Mouse (Mus musculus): ENCODE results near the gene Caskin1.

Caskin1 gene

DNA sequence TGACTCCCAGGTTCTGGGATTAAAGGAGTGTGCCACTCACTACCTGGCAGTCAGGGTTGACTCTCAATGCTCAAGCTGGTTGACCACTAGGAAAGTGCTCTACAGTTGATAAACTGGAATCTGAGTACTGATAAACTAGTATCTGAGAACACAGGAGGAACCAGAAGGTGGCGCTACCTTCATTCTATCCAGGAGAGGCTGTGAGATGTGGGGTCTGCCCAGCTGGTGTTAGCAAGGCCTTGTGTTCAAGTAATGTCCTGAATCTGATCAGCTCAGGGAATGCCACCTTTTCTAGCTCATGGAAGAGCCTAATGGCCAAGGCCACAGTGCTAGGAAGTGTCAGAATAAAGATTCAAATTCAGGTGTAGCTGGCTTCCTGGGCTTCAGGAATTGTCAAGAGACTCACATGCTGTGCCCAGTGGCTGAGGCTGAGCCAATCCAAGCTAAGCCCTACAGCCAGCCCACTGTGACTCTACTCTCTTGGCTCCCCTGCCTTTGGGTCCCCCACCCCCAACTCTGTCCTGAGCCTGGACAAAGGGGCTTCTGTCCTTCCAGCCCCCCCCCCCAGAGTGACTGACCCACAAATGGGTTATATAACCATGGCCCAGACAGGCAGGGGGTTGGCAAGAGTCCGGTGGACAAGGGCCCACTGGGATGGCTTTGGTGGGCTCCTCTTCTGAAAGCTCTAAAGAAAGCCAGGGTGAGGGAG is 6.4 kb downstream of the Caskin1 start:
- peak; percentile 49 for DNase-seq (ENCODE audit: low spot score)

DNA sequence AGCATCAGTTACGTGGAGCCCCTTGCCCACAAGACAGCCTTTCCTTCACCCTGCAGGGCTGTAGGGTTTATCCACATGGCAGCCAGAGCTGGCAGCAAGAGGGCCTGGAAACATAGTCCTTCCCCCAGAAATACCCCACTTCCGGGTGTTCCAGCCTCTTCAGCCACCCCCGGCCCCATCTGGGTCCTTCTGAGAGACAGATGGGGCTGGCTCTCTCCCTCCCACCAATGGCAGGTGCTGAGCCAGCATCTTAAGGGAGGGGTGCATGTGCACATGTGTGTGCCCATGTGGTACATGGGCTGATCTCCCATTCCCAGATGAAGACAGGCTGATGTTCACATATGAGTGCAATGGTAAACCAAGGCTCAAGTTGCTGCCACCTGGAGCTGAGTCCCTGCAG is 7.0 kb downstream of the Caskin1 start:
- DNase-seq (ENCODE audit: low spot score): no peak

- DNase-seq (ENCODE audit: low spot score): no peak
Measured at GRCm38 (mm10) chr17:24496026-24496425, 7.6 kb downstream of the Caskin1 start.

DNA sequence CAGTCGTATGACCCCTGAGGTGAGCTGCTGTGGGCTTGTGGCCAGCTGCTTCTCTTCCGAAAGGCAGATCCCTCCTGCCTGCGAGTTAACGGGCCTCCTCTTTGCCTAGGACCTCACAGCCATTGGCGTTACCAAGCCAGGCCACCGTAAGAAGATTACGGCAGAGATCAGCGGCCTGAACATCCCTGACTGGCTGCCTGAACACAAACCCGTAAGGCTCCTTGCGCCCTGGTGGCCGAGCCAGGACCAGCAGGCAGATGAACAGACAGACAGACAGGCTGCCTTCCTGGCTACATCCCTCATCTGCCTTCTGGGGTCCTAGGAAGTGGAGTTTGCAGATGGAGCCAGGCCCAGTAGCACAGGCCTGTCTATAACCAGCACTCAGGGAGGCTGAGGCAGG is 13.8 kb downstream of the Caskin1 start:
- DNase-seq (ENCODE audit: low spot score): no peak

- DNase-seq (ENCODE audit: low spot score): no peak
Measured at GRCm38 (mm10) chr17:24504085-24504484, 15.7 kb downstream of the Caskin1 start.

GRCm38 (mm10) chr17:24505286-24505955 is 17.0 kb downstream of the Caskin1 start:
- DNase-seq (ENCODE audit: low spot score): no peak

DNA sequence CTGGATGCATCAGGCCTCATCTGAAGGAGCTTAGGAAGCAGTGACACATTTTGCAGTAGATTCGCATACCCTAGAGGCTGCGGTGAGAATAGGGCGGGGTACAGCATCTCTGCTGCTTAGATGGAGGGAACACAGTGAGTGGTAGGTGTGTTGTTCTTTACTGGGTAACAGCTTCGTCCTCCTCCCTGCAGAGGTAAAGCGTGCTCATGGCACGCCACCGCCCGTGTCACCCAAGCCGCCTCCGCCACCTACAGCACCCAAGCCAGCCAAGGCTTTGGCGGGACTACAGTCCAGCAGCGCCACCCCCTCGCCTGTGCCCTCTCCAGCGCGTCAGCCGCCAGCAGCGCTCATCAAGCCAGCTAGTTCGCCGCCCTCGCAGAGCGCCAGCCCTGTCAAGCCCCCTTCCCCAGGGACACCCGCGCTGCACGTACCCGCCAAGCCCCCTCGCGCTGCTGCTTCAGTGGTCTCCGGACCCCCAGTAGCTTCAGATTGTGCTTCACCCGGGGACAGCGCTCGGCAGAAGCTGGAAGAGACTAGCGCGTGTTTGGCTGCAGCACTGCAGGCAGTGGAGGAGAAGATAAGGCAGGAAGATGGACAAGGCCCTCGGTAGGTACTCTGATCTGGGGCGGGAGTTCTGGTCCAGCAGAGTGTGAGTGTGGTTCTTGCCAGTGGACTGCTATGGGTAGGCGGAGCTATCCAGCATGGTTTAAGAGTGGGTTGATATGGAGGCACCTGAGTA is 18.1 kb downstream of the Caskin1 start:
- DNase-seq (ENCODE audit: low spot score): no peak

GRCm38 (mm10) chr17:24507129-24507664 is 18.8 kb downstream of the Caskin1 start:
- DNase-seq (ENCODE audit: low spot score): no peak

- DNase-seq (ENCODE audit: low spot score): no peak
Measured at GRCm38 (mm10) chr17:24507806-24508460, 19.5 kb downstream of the Caskin1 start.

GRCm38 (mm10) chr17:24513609-24514008 is 25.2 kb downstream of the Caskin1 start:
- peak; percentile 71 for DNase-seq (ENCODE audit: low spot score)

DNA sequence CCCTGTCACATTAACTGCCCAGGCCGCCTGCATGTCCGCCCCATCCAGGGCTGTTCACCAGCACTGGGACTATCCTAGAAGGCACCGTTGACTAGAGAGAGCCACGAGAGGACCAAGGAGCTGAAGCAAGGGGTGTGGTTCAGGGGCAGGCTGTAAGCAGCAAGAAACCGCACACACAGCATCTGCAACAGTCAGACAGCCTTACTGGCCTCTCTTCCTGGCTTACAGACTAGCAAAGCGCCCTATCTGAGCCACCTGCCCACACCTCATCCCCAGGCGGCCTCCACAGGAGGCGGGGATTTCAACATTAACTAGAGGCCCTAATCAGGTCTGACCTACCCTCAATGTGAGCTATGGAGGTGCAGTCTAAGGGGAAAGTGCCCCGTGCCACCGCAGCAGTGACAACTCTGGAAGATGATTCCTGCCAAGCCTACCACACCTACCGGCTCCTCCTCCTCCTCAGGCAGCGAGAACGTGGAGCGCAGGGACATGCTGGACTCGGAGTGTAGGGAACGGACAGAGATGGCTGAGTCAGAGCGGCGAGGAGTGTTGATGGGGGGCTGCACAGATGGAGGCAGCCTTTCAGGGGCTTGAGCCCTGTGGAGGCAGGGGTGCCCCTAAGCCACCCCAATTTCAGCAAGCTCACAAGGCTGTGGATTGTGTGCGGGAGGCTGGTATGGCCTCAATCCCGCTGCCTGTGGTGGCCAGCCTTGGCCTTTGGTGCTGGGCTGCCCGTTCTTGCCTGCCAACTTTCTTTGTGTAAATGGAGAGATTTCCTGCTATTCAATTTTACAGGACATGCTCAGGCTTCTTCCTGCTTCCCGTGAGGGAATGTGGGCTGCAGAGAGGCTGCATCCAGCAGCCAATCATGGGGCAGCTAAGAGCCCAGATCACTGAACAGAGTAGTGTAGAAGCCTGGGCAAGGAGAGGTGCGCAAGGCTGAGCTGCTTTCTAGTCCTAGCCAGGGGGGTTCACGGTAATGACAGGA is 26.2 kb downstream of the Caskin1 start:
- DNase-seq (ENCODE audit: low spot score): no peak

- DNase-seq (ENCODE audit: low spot score): no peak
Measured at GRCm38 (mm10) chr17:24520450-24520849, 32.0 kb downstream of the Caskin1 start.

GRCm38 (mm10) chr17:24524734-24525133 is 36.3 kb downstream of the Caskin1 start:
- peak; percentile 37 for DNase-seq (ENCODE audit: low spot score)

GRCm38 (mm10) chr17:24527315-24527714 is 38.9 kb downstream of the Caskin1 start:
- DNase-seq (ENCODE audit: low spot score): peak; percentile 69

DNA sequence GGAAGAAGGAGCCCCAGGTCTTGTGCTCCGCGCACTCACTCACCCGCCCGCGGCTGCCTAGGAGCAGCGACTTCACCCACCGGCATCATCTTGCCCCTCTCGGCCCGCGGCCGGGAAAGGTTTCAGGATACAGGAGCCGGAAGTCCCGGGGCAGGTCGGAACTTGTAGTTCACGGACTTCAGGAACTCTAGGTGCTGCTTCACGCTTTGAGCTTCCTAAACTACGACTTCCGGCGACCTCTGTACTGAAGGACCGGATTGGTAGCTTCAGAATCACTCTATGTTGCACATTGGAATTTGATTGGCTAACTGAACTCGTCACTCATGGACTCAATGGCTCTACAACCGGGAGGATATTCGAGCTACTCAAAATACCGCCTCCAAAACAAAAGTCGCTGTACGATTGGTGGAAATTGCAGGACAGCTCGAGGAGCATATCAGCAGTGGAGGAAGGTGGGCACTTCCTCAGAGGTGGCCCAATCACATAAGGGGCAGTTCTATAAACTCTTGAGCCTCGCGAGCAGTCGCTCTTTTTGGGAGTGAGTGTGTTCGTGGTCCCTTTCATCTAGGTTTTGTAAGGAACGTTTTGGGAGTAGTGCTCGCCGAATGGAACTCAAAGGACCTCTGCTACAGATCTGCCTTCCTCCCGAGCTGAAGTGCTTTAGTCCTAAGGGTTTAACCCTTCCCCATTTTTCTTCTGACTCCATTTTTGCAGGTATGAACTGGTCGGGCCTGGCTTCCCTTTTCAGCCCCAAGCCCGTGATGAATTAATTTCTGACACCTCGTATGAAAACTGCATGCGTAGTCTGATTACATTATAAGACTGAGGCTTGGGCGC is 39.5 kb downstream of the Caskin1 start, which contains the start of gene Traf7:
Traf7 (minus strand) TSS at position 216 of the 837 bp plus-strand sequence.
- DNase-seq (ENCODE audit: low spot score): peak; percentile 100

- no peak for DNase-seq (ENCODE audit: low spot score)
Measured at GRCm38 (mm10) chr17:24528560-24528918, 40.1 kb downstream of the Caskin1 start.

GRCm38 (mm10) chr17:24529007-24529451 is 40.6 kb downstream of the Caskin1 start:
- peak; percentile 81 for DNase-seq (ENCODE audit: low spot score)

- no peak for DNase-seq (ENCODE audit: low spot score)
Measured at GRCm38 (mm10) chr17:24529883-24530282, 41.5 kb downstream of the Caskin1 start.

- DNase-seq (ENCODE audit: low spot score): no peak
Measured at GRCm38 (mm10) chr17:24530361-24531050, 42.1 kb downstream of the Caskin1 start.
